In genomic region chr17:55446185-55446527, GRCm38 (mm10) we compare ENCODE assay signal across 9 mouse cellular contexts. TPM values are rescaled to one million over a fixed set of nuclear protein-coding genes. Genes with fewer than 3 reads are reported as not detected.
DNase-seq lines count a peak whose midpoint lies in the region; ATAC-seq and TF ChIP-seq lines count a peak whose summit lies in the region.
"Had no signal": no experiment of that assay in that cellular context is flagged by ENCODE, and none has a peak within 500 bp of the region (broad histone marks: within the 10 kb centered on the region; RNA-seq: fewer than 3 reads in every experiment).

No protein-coding gene starts in this region.

- no peak for TF ChIP-seq CTCF in gastrocnemius, adult 2 months (IDR thresholded peaks at IDR 0.05)

- intact Hi-C loops in heart, postnatal 14 days (cut with DNase I): no loop called here
- intact Hi-C loops in gastrocnemius, adult 2 months (cut with DNase I): no loop called here

- no peaks in the 10 kb centered on the region for H3K36me3 ChIP-seq in heart, embryonic 15.5 days
- no peaks in the 10 kb centered on the region for H3K36me3 ChIP-seq in ES-E14 (ENCODE audit: control insufficient read depth, insufficient read depth, low read length, poor library complexity, severe bottlenecking)
- H3K36me3 ChIP-seq in embryonic facial prominence, embryonic 15.5 days: no peaks in the 10 kb centered on the region
- no peaks in the 10 kb centered on the region for H3K36me3 ChIP-seq in limb, embryonic 13.5 days

- peak overlapping the region; percentile 31; the same call in 1 of the 2 replicates for H3K9ac ChIP-seq in heart, embryonic 15.5 days
- peak overlapping the region; percentile 72; the same call in 1 of the 2 replicates for H3K9ac ChIP-seq in ES-E14 (ENCODE audit: insufficient read depth, low read depth, low read length, poor library complexity, severe bottlenecking)
- H3K9ac ChIP-seq in embryonic facial prominence, embryonic 15.5 days: peak overlapping the region; percentile 62; the same call in 1 of the 2 replicates
- H3K9ac ChIP-seq in limb, embryonic 13.5 days: peak overlapping the region; percentile 82

- H3K27ac ChIP-seq in heart, embryonic 15.5 days: no peak overlapping the region
- H3K27ac ChIP-seq in ES-E14 (ENCODE audit: insufficient read depth, low read depth, low read length, poor library complexity, severe bottlenecking): no peak overlapping the region
- H3K27ac ChIP-seq in embryonic facial prominence, embryonic 15.5 days (replicated peaks): no peak overlapping the region
- no peak overlapping the region for H3K27ac ChIP-seq in limb, embryonic 13.5 days
- no peak overlapping the region for H3K27ac ChIP-seq in gastrocnemius, adult 2 months

- peaks cover 47% of the 10 kb centered on the region for H3K27me3 ChIP-seq in heart, embryonic 15.5 days
- H3K27me3 ChIP-seq in embryonic facial prominence, embryonic 15.5 days: peaks cover 19% of the 10 kb centered on the region
- peaks cover 30% of the 10 kb centered on the region for H3K27me3 ChIP-seq in limb, embryonic 13.5 days

- 0 out of 2 replicates have a peak, but pooled peaks have one; percentile 18 for ATAC-seq in heart, embryonic 15.5 days (replicated peaks; ENCODE audit: insufficient number of reproducible peaks, insufficient read depth, low FRiP score, low read depth)
- ATAC-seq in embryonic facial prominence, embryonic 15.5 days (ENCODE audit: insufficient number of reproducible peaks, low FRiP score, low TSS enrichment, low read depth): no peak; the same call in 1 of the 2 replicates
- no peak; the same call in 1 of the 2 replicates for ATAC-seq in limb, embryonic 13.5 days (ENCODE audit: low FRiP score, low read depth)

- H3K9me3 ChIP-seq in heart, embryonic 15.5 days (replicated peaks): no peaks in the 10 kb centered on the region
- no peaks in the 10 kb centered on the region for H3K9me3 ChIP-seq in ES-E14 (ENCODE audit: control insufficient read depth, insufficient read depth, low read depth, low read length)
- H3K9me3 ChIP-seq in embryonic facial prominence, embryonic 15.5 days (replicated peaks): no peaks in the 10 kb centered on the region
- H3K9me3 ChIP-seq in limb, embryonic 13.5 days: no peaks in the 10 kb centered on the region

- peak overlapping the region; percentile 54 for H3K4me3 ChIP-seq in heart, embryonic 15.5 days
- peak overlapping the region; percentile 68 to 74 for H3K4me3 ChIP-seq in ES-E14 (ENCODE audit: insufficient read depth in 1 of 2, low read depth in 1 of 2, low read length in 2 of 2, poor library complexity in 1 of 2, severe bottlenecking in 1 of 2)
- H3K4me3 ChIP-seq in embryonic facial prominence, embryonic 15.5 days (replicated peaks): peak overlapping the region; percentile 62
- peak overlapping the region; percentile 64 for H3K4me3 ChIP-seq in limb, embryonic 13.5 days
- H3K4me3 ChIP-seq in gastrocnemius, adult 2 months: no peak overlapping the region

- no peak for DNase-seq in heart, postnatal 14 days
- DNase-seq in ES-E14 (ENCODE audit: low read depth, low spot score): peak; percentile 20
- DNase-seq in gastrocnemius, adult 2 months: no peak
- no peak for DNase-seq in spleen, adult 12 weeks (ENCODE audit: low spot score)
- no peak for DNase-seq in layer of hippocampus, postnatal 25 days (ENCODE audit: extremely low spot score in 1 of 2, low spot score in 1 of 2)

- H3K4me1 ChIP-seq in heart, embryonic 15.5 days (replicated peaks): peaks cover 13% of the 10 kb centered on the region
- H3K4me1 ChIP-seq in ES-E14 (ENCODE audit: control insufficient read depth in 2 of 2, insufficient read depth in 2 of 2, low read length in 2 of 2, poor library complexity in 1 of 2): no peaks in the 10 kb centered on the region
- H3K4me1 ChIP-seq in embryonic facial prominence, embryonic 15.5 days: no peaks in the 10 kb centered on the region
- peaks cover 16% of the 10 kb centered on the region for H3K4me1 ChIP-seq in limb, embryonic 13.5 days

- H3K4me2 ChIP-seq in heart, embryonic 15.5 days: peak overlapping the region; percentile 93
- H3K4me2 ChIP-seq in embryonic facial prominence, embryonic 15.5 days (replicated peaks): peak overlapping the region; percentile 95
- peak overlapping the region; percentile 91 for H3K4me2 ChIP-seq in limb, embryonic 13.5 days (replicated peaks)

- in situ Hi-C loops in ES-E14 (cut with MboI; ENCODE audit: low sequenced_read_pairs in 2 of 2, unreplicated experiment in 2 of 2): no loop called here

- WGBS in heart, embryonic 15.5 days: 2% methylated on average over 6 of the region's 6 CpGs
- WGBS in embryonic facial prominence, embryonic 15.5 days: 1% methylated on average over 6 of the region's 6 CpGs
- 0% methylated on average over 6 of the region's 6 CpGs for WGBS in limb, embryonic 13.5 days

TF ChIP-seq in ES-E14, 5 proteins besides CTCF, POLR2A, EP300 and RAD21:
- no peak for TF ChIP-seq ZNF384 (IDR thresholded peaks at IDR 0.05; ENCODE audit: low read depth, low read length)
- no peak for TF ChIP-seq HCFC1 (IDR thresholded peaks at IDR 0.05; ENCODE audit: borderline replicate concordance, insufficient read depth, low read length)
- no peak for TF ChIP-seq ZC3H11A (IDR thresholded peaks at IDR 0.05; ENCODE audit: borderline replicate concordance, low read depth, low read length)
- TF ChIP-seq CHD2 (IDR thresholded peaks at IDR 0.05; ENCODE audit: low read depth, low read length): no peak
- no peak for TF ChIP-seq MAFK (IDR thresholded peaks at IDR 0.05; ENCODE audit: insufficient read depth, low read depth, low read length)
TF ChIP-seq in ES-E14: peak in this region for 0.

RNA-seq across cellular contexts. Expression of gene St6gal2, which starts 1.0 kb away (rescaled TPM):
- polyA plus RNA-seq in heart, embryonic 15.5 days (2015; fragmentation: Nextera tagmentation; extraction: Ambion mirVana): 0.05 and 0.93 TPM in 2 replicates
- not detected for total RNA-seq in heart, postnatal 14 days (2021)
- 1.6 and 1.8 TPM in 2 replicates for total RNA-seq in ES-E14 (2012; rRNA removed)
- polyA plus RNA-seq in embryonic facial prominence, embryonic 15.5 days (2015; fragmentation: Nextera tagmentation; extraction: Ambion mirVana): 5.6 and 6.2 TPM in 2 replicates
- 3.4 and 4.9 TPM in 2 replicates for polyA plus RNA-seq in limb, embryonic 13.5 days (2015; fragmentation: Nextera tagmentation; extraction: Ambion mirVana)
- total RNA-seq in gastrocnemius, adult 2 months (2021): not detected
- total RNA-seq in layer of hippocampus, postnatal 25 days (2021): 10 to 100 TPM; 17.3 to 17.4 TPM
- polyA plus RNA-seq: liver, embryonic 16.5 days had no signal

Comparison
In these comparisons a context has a peak if more than half of its experiments do, and no peak if none do; other contexts are left out.
1. H3K9ac ChIP-seq: peak in every context shown above with its lines; median percentile 82 in limb, embryonic 13.5 days; 72 in ES-E14; 62 in embryonic facial prominence, embryonic 15.5 days; 31 in heart, embryonic 15.5 days.